Mouse (Mus musculus) ES-E14 (cell line): Measurements from ENCODE around the gene Dnal1. TPM values are rescaled to one million over a fixed set of nuclear protein-coding genes. Genes with fewer than 3 reads are reported as not detected.
A peak's percentile ranks its signal among the peaks of the same experiment; 100 is the strongest.

ENCODE experiments used
- DNase-seq: peaks from one replicate; pipeline ENCODE4 v3.0.0-alpha.2; 2013; ENCODE audit warnings: low read depth, low spot score
- H3K27ac ChIP-seq: 2 replicates; pipeline ENCODE4 v1.5.1; 2012; ENCODE audit warnings: low read depth, mild to moderate bottlenecking, low read length, moderate library complexity, mixed read lengths; ENCODE audit not compliant: poor library complexity, insufficient read depth, severe bottlenecking
- H3K36me3 ChIP-seq: 2 replicates; pipeline ENCODE4 v1.6.1; 2012; ENCODE audit warnings: mild to moderate bottlenecking, low read length, moderate library complexity, mixed read lengths; ENCODE audit not compliant: control insufficient read depth, poor library complexity, insufficient read depth, severe bottlenecking
- H3K4me1 ChIP-seq, 2 experiments: fragments of 150-350 bp in 1 of 2; sonication (generic) in 1 of 2; 2 replicates each; pipeline ENCODE4 v1.6.1; 2012; ENCODE audit warnings: low read length in 2 of 2, mild to moderate bottlenecking in 1 of 2, mixed read lengths in 1 of 2; ENCODE audit not compliant: control insufficient read depth in 2 of 2, insufficient read depth in 2 of 2, poor library complexity in 1 of 2
- H3K4me3 ChIP-seq, 2 experiments: fragments of 150-350 bp in 1 of 2; sonication (generic) in 1 of 2; 2 replicates each; pipeline ENCODE4 v1.5.1; 2012; ENCODE audit warnings: low read length in 2 of 2, low read depth in 1 of 2, mild to moderate bottlenecking in 1 of 2, mixed read lengths in 1 of 2; ENCODE audit not compliant: insufficient read depth in 1 of 2, poor library complexity in 1 of 2, severe bottlenecking in 1 of 2
- H3K9ac ChIP-seq: 2 replicates; pipeline ENCODE4 v1.6.1; 2012; ENCODE audit warnings: low read depth, mild to moderate bottlenecking, low read length, mixed read lengths; ENCODE audit not compliant: poor library complexity, insufficient read depth, severe bottlenecking
- H3K9me3 ChIP-seq: fragments of 150-350 bp; sonication (generic); 2 replicates; pipeline ENCODE4 v1.6.1; 2012; ENCODE audit warnings: low read depth, mild to moderate bottlenecking, low read length; ENCODE audit not compliant: control insufficient read depth, insufficient read depth
- CHD2 ChIP-seq: IDR thresholded peaks from 2 replicates; pipeline ENCODE4 v1.6.1; 2014; ENCODE audit warnings: mild to moderate bottlenecking, low read depth, low read length, inconsistent platforms
- HCFC1 ChIP-seq: IDR thresholded peaks from 2 replicates; pipeline ENCODE4 v1.6.1; 2012; ENCODE audit warnings: low read length, inconsistent platforms, borderline replicate concordance; ENCODE audit not compliant: insufficient read depth
- MAFK ChIP-seq: IDR thresholded peaks from 2 replicates; pipeline ENCODE4 v1.6.1; 2014; ENCODE audit warnings: mild to moderate bottlenecking, low read depth, low read length, inconsistent platforms; ENCODE audit not compliant: insufficient read depth
- ZC3H11A ChIP-seq: IDR thresholded peaks from 2 replicates; pipeline ENCODE4 v1.6.1; 2012; ENCODE audit warnings: low read depth, mild to moderate bottlenecking, inconsistent platforms, low read length, borderline replicate concordance
- ZNF384 ChIP-seq: IDR thresholded peaks from 2 replicates; pipeline ENCODE4 v1.6.1; 2012; ENCODE audit warnings: low read depth, low read length, inconsistent platforms
- in situ Hi-C, 2 experiments: fragments of 600-800 bp; cut with MboI; formaldehyde crosslinking; loops; one replicate each; pipeline ENCODE4 v1.15.1; 2025; ENCODE audit warnings: low sequenced_read_pairs in 2 of 2, inconsistent platforms in 1 of 2; ENCODE audit not compliant: unreplicated experiment in 2 of 2
- total RNA-seq: library from RNA; depleted of rRNA; stranded (reverse); fragments of 300-350 nt; gene quantifications from 2 replicates; pipeline ENCODE4 v1.2.3, GENCODE M21; 2012; rRNA removed

The Dnal1 gene
- 3.0 and 3.5 TPM in 2 replicates for total RNA-seq

DNA sequence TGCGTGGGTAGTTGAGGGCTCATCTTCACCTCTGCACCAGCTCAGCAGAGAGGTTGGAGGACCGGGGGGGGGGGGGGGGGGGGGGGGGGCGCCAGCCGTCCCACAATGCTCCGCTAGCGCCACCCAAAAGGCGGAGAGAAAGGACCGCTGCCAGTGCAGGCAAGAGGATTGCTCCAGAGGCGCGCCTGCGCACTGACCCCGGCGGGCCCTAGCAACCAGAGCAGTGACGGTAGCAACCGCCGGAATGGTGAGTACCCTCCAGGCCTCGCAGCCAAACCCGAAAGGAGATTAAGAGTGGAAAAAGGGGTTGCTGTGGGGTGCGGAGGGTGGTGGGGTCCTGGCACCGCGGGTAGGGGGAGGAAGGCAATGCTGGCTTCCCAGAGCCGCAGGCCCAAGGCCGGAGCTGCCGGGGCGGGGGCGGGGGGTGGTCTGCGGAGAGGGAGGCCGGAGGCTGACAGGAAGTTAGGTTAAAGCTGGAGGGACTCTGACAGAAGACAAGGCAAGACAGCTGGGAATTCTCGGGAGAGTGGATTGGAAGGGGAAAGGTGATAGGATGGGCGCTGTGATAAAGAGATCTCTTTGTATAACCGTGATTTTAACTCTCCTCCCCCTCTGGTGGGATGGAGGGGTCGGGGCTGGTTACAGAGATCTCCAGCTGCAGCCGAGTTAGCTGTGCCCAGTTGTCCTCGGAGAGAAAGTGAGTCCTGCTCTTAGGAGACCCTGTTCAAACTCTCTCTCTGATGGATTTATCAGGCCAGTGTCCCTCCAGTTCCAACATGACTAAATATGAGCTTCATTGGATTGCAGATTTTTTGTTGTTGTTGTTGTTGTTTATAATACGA, at the start of gene Dnal1:
Dnal1 (plus strand) TSS at position 214 of the 842 bp plus-strand sequence.
- H3K27ac ChIP-seq = no peak within 1 kb of the TSS
- in situ Hi-C loops = no loop called here
- peak; percentile 76 for DNase-seq
- peak within 1 kb of the TSS; percentile 76 to 91 for H3K4me3 ChIP-seq
- no peaks in the 10 kb centered on the region for H3K9me3 ChIP-seq
- peak within 1 kb of the TSS; percentile 58; the same call in 1 of the 2 replicates for H3K9ac ChIP-seq
- no peaks in the 10 kb centered on the region for H3K36me3 ChIP-seq
- TF ChIP-seq ZNF384 = no peak
- TF ChIP-seq HCFC1 = no peak
- no peak for TF ChIP-seq CHD2
- no peak for TF ChIP-seq MAFK
- TF ChIP-seq ZC3H11A = no peak
- H3K4me1 ChIP-seq = no peaks in the 10 kb centered on the region

DNA sequence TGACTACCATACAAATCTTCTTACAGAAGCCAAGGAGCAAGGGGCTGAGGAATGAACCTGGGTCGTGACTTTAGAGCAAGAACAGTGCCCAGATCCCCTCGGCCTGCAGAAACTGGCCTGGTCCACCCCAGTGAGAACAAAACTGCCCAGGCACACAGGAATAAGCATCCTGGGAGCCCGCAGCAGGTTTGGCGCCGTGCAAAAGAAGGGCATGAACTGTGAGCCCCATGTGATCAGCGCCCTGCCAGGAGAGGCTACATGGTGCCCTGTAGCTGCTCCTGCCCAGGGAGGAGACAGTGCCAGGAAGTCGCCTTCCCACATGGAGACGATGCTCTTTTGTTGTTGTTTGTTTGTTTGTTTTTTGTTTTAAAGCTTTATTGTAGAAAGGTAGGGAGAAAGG, 49.5 kb upstream of the Dnal1 start:
- Histone ChIP-seq H3K4me3 (no peak overlapping the region), H3K4me1 (peaks cover 0 to 2% of the 10 kb centered on the region in 2 experiments; a peak in 1 of 4 replicates), H3K9me3 (no peaks in the 10 kb centered on the region), H3K9ac (no peak overlapping the region), H3K36me3 (no peaks in the 10 kb centered on the region), H3K27ac (no peak overlapping the region)
- in situ Hi-C loops = no loop called here
- DNase-seq = no peak
- TF ChIP-seq CHD2 (no peak), ZC3H11A (no peak), MAFK (no peak), HCFC1 (no peak), ZNF384 (no peak)

DNA sequence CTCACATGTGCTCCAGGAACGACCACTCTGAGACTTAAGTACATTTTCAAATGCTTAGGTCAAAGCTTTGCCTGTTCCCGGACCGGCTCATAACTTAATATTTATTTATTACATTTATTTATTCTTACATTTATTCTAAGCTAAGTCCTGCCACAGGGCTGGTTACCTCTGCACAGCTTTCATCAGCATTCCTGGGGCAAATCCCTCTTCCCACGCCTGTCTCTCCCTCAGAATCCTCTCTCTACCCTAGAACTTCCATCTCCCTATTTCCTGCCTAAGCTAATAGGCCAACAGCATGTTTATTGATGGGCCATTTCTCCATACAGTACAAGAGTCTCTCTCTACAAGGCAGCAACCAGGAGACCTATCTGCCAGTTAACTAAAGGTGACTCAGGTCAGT, 46.4 kb upstream of the Dnal1 start:
- no peak for DNase-seq
- H3K9ac ChIP-seq = no peak overlapping the region
- no peak overlapping the region for H3K4me3 ChIP-seq
- no peaks in the 10 kb centered on the region for H3K9me3 ChIP-seq
- in situ Hi-C loops = no loop called here
- H3K4me1 ChIP-seq = no peaks in the 10 kb centered on the region
- TF ChIP-seq HCFC1 (no peak), MAFK (no peak), CHD2 (no peak), ZNF384 (no peak), ZC3H11A (no peak)
- H3K36me3 ChIP-seq = no peaks in the 10 kb centered on the region
- no peak overlapping the region for H3K27ac ChIP-seq

DNA sequence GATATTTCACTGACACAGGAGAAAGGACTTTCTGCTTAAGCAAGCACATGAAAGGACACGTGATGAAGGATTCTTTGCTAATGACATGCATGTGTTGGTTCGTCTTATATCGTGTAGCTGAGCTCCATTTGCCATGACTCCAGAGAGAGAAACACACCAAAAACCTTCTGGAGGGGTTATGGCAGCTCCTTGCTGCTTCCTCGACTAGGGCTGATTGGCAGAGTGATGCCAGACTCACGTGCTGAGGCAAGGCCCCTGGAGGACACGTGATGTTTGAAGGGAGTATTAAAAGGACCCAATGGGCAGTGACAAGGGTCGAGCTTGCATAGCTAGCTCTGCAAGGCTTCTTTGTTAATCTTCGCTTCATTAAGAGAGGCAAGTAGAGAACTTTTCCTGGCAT, 45.9 kb upstream of the Dnal1 start:
- Histone ChIP-seq H3K27ac (no peak overlapping the region), H3K4me3 (no peak overlapping the region), H3K9me3 (no peaks in the 10 kb centered on the region), H3K4me1 (no peaks in the 10 kb centered on the region), H3K36me3 (no peaks in the 10 kb centered on the region), H3K9ac (no peak overlapping the region)
- no peak for DNase-seq
- TF ChIP-seq CHD2 = no peak
- TF ChIP-seq MAFK = no peak
- no peak for TF ChIP-seq ZNF384
- TF ChIP-seq HCFC1 = no peak
- in situ Hi-C loops = no loop called here
